Mouse (Mus musculus) limb, embryonic 11.5 days (tissue): ENCODE data around the gene Rptn. TPM values are rescaled to one million over a fixed set of nuclear protein-coding genes. Genes with fewer than 3 reads are reported as not detected.

ENCODE experiments used
- ATAC-seq: fragments of 200-750 bp; cut with Nextera tagmentation; 2 replicates; pipeline ENCODE4 v1.8.0; 2017; ENCODE audit warnings: low read depth; ENCODE audit not compliant: insufficient number of reproducible peaks, low FRiP score, low TSS enrichment
- DNase-seq: peaks from one replicate; pipeline ENCODE4 v3.0.0-alpha.2; 2015; ENCODE audit warnings: low spot score
- H3K27ac ChIP-seq: fragments of 300-500 bp; sonication (generic); replicated peaks from 2 replicates; pipeline ENCODE4 v1.5.1; 2014; ENCODE audit warnings: low read depth, mild to moderate bottlenecking, low read length
- H3K27me3 ChIP-seq: fragments of 300-500 bp; sonication (generic); 2 replicates; pipeline ENCODE4 v1.6.1; 2014; ENCODE audit warnings: mild to moderate bottlenecking, low read length, mixed read lengths; ENCODE audit not compliant: control insufficient read depth, insufficient read depth
- H3K36me3 ChIP-seq: fragments of 300-500 bp; sonication (generic); 2 replicates; pipeline ENCODE4 v1.6.1; 2014; ENCODE audit warnings: mild to moderate bottlenecking, low read length, moderate library complexity, mixed read lengths; ENCODE audit not compliant: control insufficient read depth, insufficient read depth
- H3K4me1 ChIP-seq: fragments of 300-500 bp; sonication (generic); 2 replicates; pipeline ENCODE4 v1.6.1; 2014; ENCODE audit warnings: low read length, mixed read lengths; ENCODE audit not compliant: control insufficient read depth, insufficient read depth
- H3K4me2 ChIP-seq: fragments of 300-500 bp; sonication (generic); 2 replicates; pipeline ENCODE4 v1.6.1; 2014; ENCODE audit warnings: low read depth, mild to moderate bottlenecking, moderate library complexity; ENCODE audit not compliant: severe bottlenecking
- H3K4me3 ChIP-seq: fragments of 300-500 bp; sonication (generic); 2 replicates; pipeline ENCODE4 v1.5.1; 2014; ENCODE audit warnings: low read depth, low read length
- H3K9ac ChIP-seq: fragments of 300-500 bp; sonication (generic); 2 replicates; pipeline ENCODE4 v1.6.1; 2014; ENCODE audit warnings: mild to moderate bottlenecking, low read length
- H3K9me3 ChIP-seq: fragments of 300-500 bp; sonication (generic); 2 replicates; pipeline ENCODE4 v1.6.1; 2016; ENCODE audit warnings: low read length; ENCODE audit not compliant: control insufficient read depth
- WGBS: fragments of 180-500 bp; shearing (Covaris S2); extraction: QIAGEN DNeasy Blood & Tissue Kit; methylation state at CpG from one replicate; pipeline ENCODE4 v1.1.7; 2014; 5-methylcytosine and 5-hydroxymethylcytosine counted together
- polyA plus RNA-seq: library from polyadenylated mRNA; unstranded; fragments of >200 nt; fragmentation: Nextera tagmentation; extraction: Ambion mirVana; gene quantifications from 2 replicates; pipeline ENCODE4 v1.2.1, GENCODE M21; 2014

Rptn gene
- polyA plus RNA-seq, 1 experiment from 2014 or later, result not detected

GRCm38 (mm10) chr3:93375601-93376000 is 17.9 kb upstream of the Rptn start:
- Histone ChIP-seq H3K4me1 (no peaks in the 10 kb centered on the region), H3K9me3 (no peaks in the 10 kb centered on the region), H3K4me2 (no peak overlapping the region), H3K9ac (no peak overlapping the region), H3K27me3 (no peaks in the 10 kb centered on the region), H3K27ac (no peak overlapping the region), H3K36me3 (no peaks in the 10 kb centered on the region), H3K4me3 (no peak overlapping the region)
- 88% methylated on average over 5 of the region's 5 CpGs for WGBS
- DNase-seq (no peak), ATAC-seq (no peak)

GRCm38 (mm10) chr3:93378146-93378545 is 15.4 kb upstream of the Rptn start:
- Histone ChIP-seq H3K27me3 (no peaks in the 10 kb centered on the region), H3K4me1 (no peaks in the 10 kb centered on the region), H3K4me3 (no peak overlapping the region), H3K9ac (no peak overlapping the region), H3K27ac (no peak overlapping the region), H3K9me3 (no peaks in the 10 kb centered on the region), H3K4me2 (no peak overlapping the region), H3K36me3 (no peaks in the 10 kb centered on the region)
- DNase-seq (no peak), ATAC-seq (no peak)
- WGBS, result 74% methylated on average over 4 of the region's 4 CpGs

DNA sequence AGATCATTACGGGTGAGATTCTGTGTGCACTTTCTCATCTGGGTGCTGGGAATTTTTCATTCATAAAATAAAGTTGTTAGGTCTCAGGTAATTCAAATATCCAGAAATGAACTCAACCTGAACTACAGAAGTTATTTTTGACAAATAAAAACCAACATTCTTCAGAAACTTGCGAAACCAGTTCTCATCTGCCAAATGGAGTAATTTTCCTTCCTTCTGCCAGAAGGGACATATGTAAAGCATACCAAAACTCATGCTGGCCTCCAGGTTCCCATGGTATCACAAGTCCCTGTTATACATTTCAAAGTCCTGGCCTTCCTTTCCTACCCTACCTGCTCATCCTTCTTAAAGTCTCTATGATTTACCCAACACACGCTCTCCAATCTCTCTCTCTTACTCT is 10.4 kb downstream of the Rptn start:
- H3K4me2 ChIP-seq, result no peak overlapping the region

GRCm38 (mm10) chr3:93406992-93407391 is 13.5 kb downstream of the Rptn start:
- Histone ChIP-seq H3K9me3 (no peaks in the 10 kb centered on the region), H3K4me1 (no peaks in the 10 kb centered on the region), H3K4me3 (no peak overlapping the region), H3K4me2 (no peak overlapping the region), H3K9ac (no peak overlapping the region), H3K27me3 (no peaks in the 10 kb centered on the region), H3K27ac (no peak overlapping the region), H3K36me3 (no peaks in the 10 kb centered on the region)
- ATAC-seq (no peak), DNase-seq (peak; percentile 38)
- 35% methylated on average over 5 of the region's 5 CpGs for WGBS

More for the DNA sequence above, 10.4 kb downstream of the Rptn start:
- no peak overlapping the region for H3K9ac ChIP-seq
- no peaks in the 10 kb centered on the region for H3K27me3 ChIP-seq
- ATAC-seq (no peak), DNase-seq (no peak)
- no peaks in the 10 kb centered on the region for H3K4me1 ChIP-seq
- H3K27ac ChIP-seq, result no peak overlapping the region
- 90% methylated on average over 3 of the region's 3 CpGs for WGBS
- no peaks in the 10 kb centered on the region for H3K36me3 ChIP-seq
- no peak overlapping the region for H3K4me3 ChIP-seq
- H3K9me3 ChIP-seq, result no peaks in the 10 kb centered on the region

- Histone ChIP-seq H3K9me3 (no peaks in the 10 kb centered on the region), H3K27me3 (no peaks in the 10 kb centered on the region), H3K4me3 (no peak overlapping the region), H3K4me1 (no peaks in the 10 kb centered on the region), H3K4me2 (no peak overlapping the region), H3K9ac (no peak overlapping the region), H3K27ac (no peak overlapping the region), H3K36me3 (no peaks in the 10 kb centered on the region)
- WGBS, result 30% methylated on average over 2 of the region's 2 CpGs
- ATAC-seq (no peak), DNase-seq (no peak)
Measured at GRCm38 (mm10) chr3:93411905-93412304, 18.4 kb downstream of the Rptn start.

- Histone ChIP-seq H3K4me1 (no peaks in the 10 kb centered on the region), H3K27me3 (no peaks in the 10 kb centered on the region), H3K9me3 (no peaks in the 10 kb centered on the region), H3K4me3 (no peak overlapping the region), H3K27ac (no peak overlapping the region), H3K4me2 (no peak overlapping the region), H3K9ac (no peak overlapping the region), H3K36me3 (no peaks in the 10 kb centered on the region)
- no peak for DNase-seq
- WGBS, result 65% methylated on average over 3 of the region's 3 CpGs
- no peak for ATAC-seq
Measured at GRCm38 (mm10) chr3:93431673-93432072, 38.2 kb downstream of the Rptn start.

DNA sequence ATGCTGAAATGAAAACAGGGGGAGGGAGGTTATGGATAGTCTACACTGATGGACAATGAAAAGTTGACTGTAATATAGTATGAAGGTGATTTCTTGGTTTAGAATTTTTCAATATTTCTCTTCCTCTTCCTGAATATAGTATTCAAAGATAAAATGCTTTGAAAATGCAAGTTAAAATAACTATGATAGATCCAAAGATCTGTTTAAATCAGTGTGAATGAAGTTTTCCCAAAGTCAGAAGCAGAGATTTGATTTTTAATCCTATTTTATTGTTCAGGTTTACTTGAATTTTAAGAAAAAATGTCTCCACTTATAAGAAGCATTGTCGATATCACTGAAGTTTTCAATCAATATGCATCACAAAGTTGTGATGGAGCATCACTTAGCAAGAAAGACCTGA is 48.5 kb downstream of the Rptn start, which contains the start of gene Tchh:
Gene Tchh, plus strand, starts transcription at position 301 of the 400 bp plus-strand sequence.
- peak within 1 kb of the TSS; percentile 86 for H3K4me2 ChIP-seq
- peaks cover 30% of the 10 kb centered on the region for H3K27me3 ChIP-seq
- H3K4me1 ChIP-seq, result 0 out of 2 replicates have a peak, but pooled peaks cover 8% of the 10 kb centered on the region
- no peak for DNase-seq
- 90% methylated on average over 1 of the region's 1 CpGs for WGBS
- no peaks in the 10 kb centered on the region for H3K36me3 ChIP-seq
- no peak for ATAC-seq
- H3K9me3 ChIP-seq, result no peaks in the 10 kb centered on the region
- no peak within 1 kb of the TSS for H3K27ac ChIP-seq
- no peak within 1 kb of the TSS for H3K9ac ChIP-seq
- no peak within 1 kb of the TSS; the same call in 1 of the 2 replicates for H3K4me3 ChIP-seq

GRCm38 (mm10) chr3:93443501-93444101 is 50.1 kb downstream of the Rptn start:
- ATAC-seq, result no peak
- Histone ChIP-seq H3K9ac (peak overlapping the region; percentile 8; the same call in 1 of the 2 replicates), H3K4me1 (0 out of 2 replicates have a peak, but pooled peaks cover 8% of the 10 kb centered on the region), H3K4me3 (peak overlapping the region; percentile 50), H3K27ac (no peak overlapping the region), H3K9me3 (no peaks in the 10 kb centered on the region), H3K27me3 (peaks cover 37% of the 10 kb centered on the region), H3K36me3 (no peaks in the 10 kb centered on the region), H3K4me2 (peak overlapping the region; percentile 86)
- WGBS, result 1% methylated on average over 38 of the region's 38 CpGs
- DNase-seq, result peak; percentile 66
